Mouse (Mus musculus) midbrain, postnatal 0 days (tissue): ENCODE results near the gene Ifnz. TPM values are rescaled to one million over a fixed set of nuclear protein-coding genes. Genes with fewer than 3 reads are reported as not detected.
"Not testable (repeated sequence)": the region's sequence is repeated elsewhere in the genome, so short reads cannot be mapped to it uniquely, and the experiment has no call there.

Experiments
- ATAC-seq: fragments of 200-750 bp; cut with Nextera tagmentation; 2 replicates; pipeline ENCODE4 v1.8.0; 2017; ENCODE audit warnings: moderate number of reproducible peaks, mild to moderate bottlenecking, moderate TSS enrichment, moderate library complexity; ENCODE audit not compliant: low FRiP score
- DNase-seq: peaks from one replicate; pipeline ENCODE4 v3.0.0-alpha.2; 2015; ENCODE audit warnings: low spot score
- H3K27ac ChIP-seq: fragments of 300-500 bp; sonication (generic); 2 replicates; pipeline ENCODE4 v1.5.1; 2014; ENCODE audit warnings: low read depth, mild to moderate bottlenecking, low read length, mixed read lengths
- H3K27me3 ChIP-seq: fragments of 300-500 bp; sonication (generic); 2 replicates; pipeline ENCODE4 v1.6.1; 2014; ENCODE audit warnings: low read length, control low read depth, mixed read lengths; ENCODE audit not compliant: insufficient read depth
- H3K36me3 ChIP-seq: fragments of 300-500 bp; sonication (generic); 2 replicates; pipeline ENCODE4 v1.6.1; 2014; ENCODE audit warnings: low read length, control low read depth, mixed read lengths; ENCODE audit not compliant: insufficient read depth
- H3K4me1 ChIP-seq: fragments of 300-500 bp; sonication (generic); 2 replicates; pipeline ENCODE4 v1.6.1; 2014; ENCODE audit warnings: mild to moderate bottlenecking, control low read depth, antibody characterized with exemption, low read length, mixed read lengths; ENCODE audit not compliant: insufficient read depth
- H3K4me2 ChIP-seq: fragments of 300-500 bp; sonication (generic); 2 replicates; pipeline ENCODE4 v1.6.1; 2014; ENCODE audit warnings: low read depth, mild to moderate bottlenecking, low read length, mixed read lengths; ENCODE audit not compliant: poor library complexity, severe bottlenecking
- H3K4me3 ChIP-seq: fragments of 300-500 bp; sonication (generic); 2 replicates; pipeline ENCODE4 v1.5.1; 2014; ENCODE audit warnings: low read depth, mild to moderate bottlenecking, low read length, moderate library complexity
- H3K9ac ChIP-seq: fragments of 300-500 bp; sonication (generic); replicated peaks from 2 replicates; pipeline ENCODE4 v1.6.1; 2014; ENCODE audit warnings: mild to moderate bottlenecking, low read length, moderate library complexity, mixed read lengths; ENCODE audit not compliant: poor library complexity, severe bottlenecking
- H3K9me3 ChIP-seq: fragments of 300-500 bp; sonication (generic); 2 replicates; pipeline ENCODE4 v1.6.1; 2016; ENCODE audit warnings: low read length, control low read depth
- CTCF ChIP-seq: IDR thresholded peaks from 2 replicates; pipeline ENCODE4 v1.5.1; 2016; ENCODE audit warnings: antibody characterized with exemption, mild to moderate bottlenecking
- WGBS: fragments of 180-500 bp; shearing (Covaris S2); extraction: QIAGEN DNeasy Blood & Tissue Kit; methylation state at CpG from one replicate; pipeline ENCODE4 v1.1.7; 2014; 5-methylcytosine and 5-hydroxymethylcytosine counted together
- polyA plus RNA-seq: library from polyadenylated mRNA; unstranded; fragments of >200 nt; fragmentation: Nextera tagmentation; extraction: Ambion mirVana; gene quantifications from 2 replicates; pipeline ENCODE4 v1.2.1, GENCODE M21; 2015
- total RNA-seq: library from RNA; depleted of rRNA; stranded (reverse); fragments of >200 nt; gene quantifications from 2 replicates; pipeline ENCODE4 v1.2.3, GENCODE M21; 2014

Gene Ifnz
- total and polyA plus RNA-seq, 2 experiments from 2014 or later = not detected

DNA sequence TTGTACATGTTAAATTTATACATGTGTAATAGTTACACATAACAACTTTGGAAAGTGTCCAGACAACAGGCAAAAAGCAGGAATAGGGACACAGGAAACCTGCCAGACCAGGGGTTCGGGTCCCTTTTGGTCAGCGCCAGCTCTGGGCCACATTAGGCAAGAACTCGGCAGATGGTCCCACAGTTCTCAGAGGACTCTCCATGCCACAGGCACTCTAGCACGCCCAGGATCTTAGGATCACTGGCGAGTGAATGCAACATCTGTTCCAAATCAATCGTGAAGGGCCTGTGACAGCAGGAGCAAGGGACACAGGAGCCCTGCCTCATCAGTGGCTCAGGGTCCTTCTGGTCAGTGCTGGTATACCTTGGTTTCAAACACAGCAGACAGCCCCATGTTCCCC, 32.0 kb upstream of the Ifnz start:
- no peak for DNase-seq
- WGBS = 70% methylated on average over 6 of the region's 6 CpGs
- Histone ChIP-seq H3K36me3 (no peaks in the 10 kb centered on the region), H3K9ac (no peak overlapping the region), H3K4me3 (no peak overlapping the region), H3K4me1 (no peaks in the 10 kb centered on the region), H3K4me2 (no peak overlapping the region), H3K27ac (no peak overlapping the region), H3K27me3 (no peaks in the 10 kb centered on the region), H3K9me3 (no peaks in the 10 kb centered on the region)
- ATAC-seq = no peak
- TF ChIP-seq CTCF = no peak

DNA sequence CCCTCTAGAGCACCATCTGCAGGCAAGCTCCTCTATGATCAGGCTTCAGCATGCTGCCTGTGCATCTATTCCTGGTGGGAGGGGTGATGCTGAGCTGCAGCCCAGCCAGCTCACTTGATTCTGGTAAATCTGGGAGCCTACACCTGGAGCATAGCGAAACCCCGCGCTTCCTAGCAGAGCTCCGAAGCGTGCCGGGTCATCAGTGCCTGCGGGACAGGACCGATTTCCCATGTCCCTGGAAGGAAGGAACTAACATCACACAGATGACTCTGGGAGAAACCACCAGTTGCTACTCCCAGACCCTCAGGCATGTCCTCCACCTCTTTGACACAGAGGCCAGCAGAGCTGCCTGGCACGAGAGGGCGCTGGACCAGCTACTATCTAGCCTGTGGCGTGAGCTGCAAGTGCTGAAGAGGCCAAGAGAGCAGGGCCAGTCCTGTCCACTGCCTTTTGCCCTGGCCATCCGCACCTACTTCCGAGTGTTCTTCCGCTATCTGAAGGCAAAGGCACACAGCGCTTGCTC, 27.1 kb upstream of the Ifnz start, which contains the start of gene Gm13271:
Gene Gm13271 (plus strand): TSS at position 51 of the 523 bp plus-strand sequence.
- H3K4me2 ChIP-seq, H3K4me3 ChIP-seq, H3K27ac ChIP-seq, ATAC-seq, H3K27me3 ChIP-seq, H3K4me1 ChIP-seq, H3K36me3 ChIP-seq, H3K9me3 ChIP-seq, DNase-seq, H3K9ac ChIP-seq: not testable (repeated sequence)
- 76% methylated on average over 15 of the region's 15 CpGs for WGBS

DNA sequence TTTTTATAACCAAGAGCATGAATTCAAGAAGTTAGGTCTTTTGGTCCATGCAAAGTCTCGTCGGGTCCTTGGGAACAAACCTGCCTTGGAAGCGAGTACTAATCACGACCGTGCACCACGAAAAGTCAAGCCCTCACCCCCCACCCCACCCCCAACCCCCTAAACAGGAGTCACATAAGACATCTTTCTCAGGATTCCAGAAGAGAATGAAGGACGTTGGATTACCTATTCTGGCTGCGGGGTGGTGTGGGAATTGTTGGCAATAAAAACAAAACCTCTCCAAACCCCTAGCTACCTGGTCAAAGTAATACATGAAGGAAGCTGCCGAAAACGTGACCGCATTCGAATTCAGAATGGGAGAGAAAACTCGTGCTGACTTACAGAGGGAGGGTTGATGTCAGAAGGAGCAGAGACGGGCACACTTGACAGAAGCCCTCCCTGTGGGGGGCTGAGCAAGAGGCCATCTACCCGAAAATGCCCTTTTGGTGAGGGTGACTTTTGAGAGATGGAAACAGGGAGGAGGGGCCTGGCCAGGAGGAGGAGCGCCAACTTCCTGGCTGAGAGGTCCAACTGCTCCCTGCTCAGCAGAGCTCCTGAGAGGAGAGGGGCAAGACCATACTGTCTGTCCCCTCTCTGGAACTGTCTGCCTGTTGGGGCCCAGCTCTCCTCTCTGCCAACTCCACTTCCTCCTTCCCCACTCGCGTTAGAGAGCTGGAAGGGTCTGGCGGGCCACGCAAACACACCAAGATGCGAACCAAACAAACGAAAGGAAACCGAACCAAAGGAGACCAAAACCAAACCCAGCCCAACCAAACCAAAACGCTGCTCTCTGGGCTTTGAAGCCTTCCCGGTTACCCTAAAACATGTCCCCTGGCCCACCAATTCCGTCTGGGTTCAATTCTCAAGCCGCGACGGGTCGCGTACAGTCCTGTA, 25.1 kb upstream of the Ifnz start:
- peak overlapping the region; percentile 65 for H3K4me2 ChIP-seq
- 10% methylated on average over 28 of the region's 31 CpGs for WGBS
- H3K9ac ChIP-seq = 0 out of 2 replicates have a peak overlapping the region, but pooled peaks have one; percentile 29
- not testable (repeated sequence) for H3K36me3 ChIP-seq, H3K4me1 ChIP-seq, H3K27me3 ChIP-seq, ATAC-seq, DNase-seq, H3K27ac ChIP-seq, H3K9me3 ChIP-seq
- H3K4me3 ChIP-seq = peak overlapping the region; percentile 37

DNA sequence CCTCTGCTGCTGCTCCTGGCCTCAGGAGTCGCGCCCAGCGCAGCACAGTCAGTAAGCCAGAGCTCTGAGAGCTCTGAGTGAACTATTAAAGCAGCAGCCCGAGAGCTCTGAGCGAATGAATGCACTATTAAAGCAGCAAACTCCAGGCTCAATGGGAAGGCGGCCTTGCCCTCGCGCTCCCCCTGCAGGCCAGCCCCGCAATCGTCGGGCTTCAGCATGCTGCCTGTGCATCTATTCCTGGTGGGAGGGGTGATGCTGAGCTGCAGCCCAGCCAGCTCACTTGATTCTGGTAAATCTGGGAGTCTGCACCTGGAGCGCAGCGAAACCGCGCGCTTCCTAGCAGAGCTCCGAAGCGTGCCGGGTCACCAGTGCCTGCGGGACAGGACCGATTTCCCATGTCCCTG, 24.3 kb upstream of the Ifnz start:
- not testable (repeated sequence) for H3K9me3 ChIP-seq, H3K27ac ChIP-seq, H3K4me1 ChIP-seq, H3K36me3 ChIP-seq, H3K27me3 ChIP-seq
- peak; percentile 73 for TF ChIP-seq CTCF
- Histone ChIP-seq H3K4me2 (peak overlapping the region; percentile 65), H3K9ac (0 out of 2 replicates have a peak overlapping the region, but pooled peaks have one; percentile 29), H3K4me3 (peak overlapping the region; percentile 37)
- peak; percentile 99 for ATAC-seq
- WGBS = under 1% methylated on average over 11 of the region's 21 CpGs
- DNase-seq = peak; percentile 93

DNA sequence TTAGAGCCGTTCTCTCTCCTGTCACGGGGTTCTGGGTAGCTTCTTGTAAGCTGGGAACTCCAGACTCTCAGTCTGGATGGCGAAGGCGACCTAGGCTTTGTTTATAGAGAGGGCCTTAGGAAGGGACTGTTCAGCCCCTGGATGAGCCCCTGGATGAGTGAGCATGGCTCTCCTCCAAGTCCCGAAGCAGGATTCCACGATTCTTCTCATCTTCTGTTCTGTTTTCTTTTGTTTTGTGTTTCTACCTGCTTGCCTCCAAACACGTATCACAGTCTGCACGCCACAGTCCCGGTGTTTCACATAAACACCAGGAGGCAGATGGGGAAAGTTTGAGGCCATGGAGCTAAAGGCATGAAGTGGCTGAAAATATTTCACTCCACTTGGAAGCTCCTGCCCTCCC, 23.2 kb upstream of the Ifnz start:
- WGBS = 88% methylated on average over 9 of the region's 9 CpGs
- not testable (repeated sequence) for H3K4me1 ChIP-seq

DNA sequence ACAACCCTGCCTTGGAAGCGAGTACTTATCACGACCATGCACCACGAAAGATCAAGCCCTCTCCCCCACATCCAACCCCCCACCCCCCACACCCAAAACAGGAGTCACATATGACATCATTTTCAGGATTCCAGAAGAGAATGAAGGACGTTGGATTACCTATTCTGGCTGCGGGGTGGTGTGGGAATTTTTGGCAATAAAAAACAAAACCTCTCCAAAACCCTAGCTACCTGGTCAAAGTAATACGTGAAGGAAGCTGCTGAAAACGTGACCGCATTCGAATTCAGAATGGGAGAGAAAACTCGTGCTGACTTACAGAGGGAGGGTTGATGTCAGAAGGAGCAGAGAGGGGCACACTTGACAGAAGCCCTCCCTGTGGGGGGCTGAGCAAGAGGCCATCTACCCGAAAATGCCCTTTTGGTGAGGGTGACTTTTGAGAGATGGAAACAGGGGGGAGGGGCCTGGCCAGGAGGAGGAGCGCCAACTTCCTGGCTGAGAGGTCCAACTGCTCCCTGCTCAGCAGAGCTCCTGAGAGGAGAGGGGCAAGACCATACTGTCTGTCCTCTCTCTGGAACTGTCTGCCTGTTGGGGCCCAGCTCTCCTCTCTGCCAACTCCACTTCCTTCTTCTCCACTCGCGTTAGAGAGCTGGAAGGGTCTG, 22.2 kb upstream of the Ifnz start, which contains the start of gene Gm13283:
Gene Gm13283 (plus strand): TSS at position 510 of the 659 bp plus-strand sequence.
- peak within 1 kb of the TSS; percentile 42 for H3K4me2 ChIP-seq
- H3K4me3 ChIP-seq = peak within 1 kb of the TSS; percentile 20; the same call in 1 of the 2 replicates
- not testable (repeated sequence) for H3K36me3 ChIP-seq, DNase-seq, H3K27ac ChIP-seq, H3K4me1 ChIP-seq, ATAC-seq, H3K9me3 ChIP-seq, H3K27me3 ChIP-seq, H3K9ac ChIP-seq
- WGBS = 37% methylated on average over 6 of the region's 14 CpGs

More for the DNA sequence above, 23.2 kb upstream of the Ifnz start:
- not testable (repeated sequence) for ATAC-seq, H3K9ac ChIP-seq, H3K4me3 ChIP-seq, DNase-seq, H3K27me3 ChIP-seq, H3K4me2 ChIP-seq, H3K9me3 ChIP-seq, H3K36me3 ChIP-seq, H3K27ac ChIP-seq
